Mouse (Mus musculus): ENCODE results near the gene Inpp4a. TPM values are rescaled to one million over a fixed set of nuclear protein-coding genes. Genes with fewer than 3 reads are reported as not detected.

Gene Inpp4a
- polyA plus RNA-seq, 1 experiment from 2014 or later = 10.1 TPM

DNA sequence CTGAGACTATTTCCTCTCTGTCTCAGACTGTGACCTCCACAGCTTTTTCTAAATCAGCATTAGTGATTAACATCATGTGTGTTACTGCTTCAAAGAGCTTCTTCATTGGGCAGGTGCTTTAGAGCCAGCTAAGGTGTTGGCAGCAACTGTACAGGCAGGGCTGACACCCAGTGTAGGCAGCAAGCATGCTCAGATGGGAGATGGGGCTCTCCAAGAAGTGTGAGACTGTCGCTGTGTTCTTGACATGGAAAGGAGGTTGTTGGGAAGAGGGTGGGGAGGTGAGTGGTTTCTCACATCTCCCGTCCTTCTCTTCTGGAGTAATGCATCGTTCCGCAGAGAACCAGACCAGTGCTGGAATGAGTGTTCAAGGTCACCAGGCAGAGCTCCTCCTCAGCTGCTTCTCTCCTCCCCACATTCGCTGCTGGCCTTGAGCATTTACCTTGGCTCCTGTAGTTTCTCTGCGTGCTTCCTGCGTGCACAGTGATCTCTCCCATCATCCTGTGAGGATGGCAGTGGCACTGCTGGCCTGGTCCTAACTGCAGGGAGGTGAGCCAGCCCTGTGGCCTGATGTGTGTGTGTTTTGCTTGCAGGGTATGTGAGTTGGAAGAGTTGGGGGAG is 69.2 kb downstream of the Inpp4a start:
- Histone ChIP-seq H3K9me3 (no peaks in the 10 kb centered on the region), H3K36me3 (replicated peaks) (peaks cover 26% of the 10 kb centered on the region), H3K27ac (no peak overlapping the region), H3K27me3 (ENCODE audit: poor library complexity, severe bottlenecking) (no peaks in the 10 kb centered on the region), H3K4me3 (no peak overlapping the region), H3K4me1 (no peaks in the 10 kb centered on the region)
- no peak for DNase-seq (ENCODE audit: extremely low spot score, low spot score)
- 89% methylated on average over 7 of the region's 7 CpGs for WGBS

DNA sequence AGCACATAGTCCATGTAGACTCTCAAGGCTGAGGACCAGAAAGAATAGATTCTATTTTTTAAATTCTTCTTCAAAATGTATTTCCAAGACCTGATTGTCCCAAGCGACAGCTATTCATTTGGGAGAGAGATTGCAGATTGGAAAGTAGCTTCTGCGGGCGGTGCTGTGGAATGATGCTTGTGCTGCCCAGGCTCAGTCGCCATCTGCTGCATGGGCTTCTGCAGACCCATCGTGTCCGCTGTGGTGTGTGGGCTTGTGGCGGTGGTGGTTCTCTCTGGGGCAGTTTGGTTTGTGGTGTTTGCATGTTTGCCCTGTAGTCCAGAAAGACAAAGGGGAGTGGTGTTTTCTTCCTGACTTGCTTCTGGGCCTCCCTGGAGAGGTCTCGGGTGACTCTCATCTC is 76.5 kb downstream of the Inpp4a start:
- no peak for DNase-seq (ENCODE audit: extremely low spot score, low spot score)
- WGBS = 89% methylated on average over 8 of the region's 8 CpGs
- no peaks in the 10 kb centered on the region for H3K9me3 ChIP-seq

DNA sequence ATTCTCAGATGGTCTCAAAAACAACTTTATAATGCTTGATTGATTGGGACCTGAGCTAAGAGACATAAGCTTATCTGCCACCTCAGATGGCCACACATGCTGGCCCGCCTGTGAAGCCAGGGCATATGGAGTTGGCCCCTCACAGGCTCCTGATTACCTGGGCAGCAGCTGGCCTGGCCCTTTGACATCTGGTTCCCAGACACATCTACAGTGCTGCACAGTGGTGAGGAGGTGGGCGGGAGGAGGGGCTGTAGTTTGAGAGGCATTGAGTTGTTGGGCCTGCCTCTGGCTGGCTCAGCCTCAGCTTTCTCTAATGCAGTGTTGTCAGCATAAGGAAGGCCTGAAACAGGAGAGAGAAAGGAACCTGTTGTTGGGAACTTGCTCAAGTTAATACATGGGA is 77.1 kb downstream of the Inpp4a start:
- H3K27me3 ChIP-seq (ENCODE audit: poor library complexity, severe bottlenecking) = no peaks in the 10 kb centered on the region
- H3K4me1 ChIP-seq = peaks cover 3% of the 10 kb centered on the region
- H3K4me3 ChIP-seq = no peak overlapping the region
- H3K36me3 ChIP-seq (replicated peaks) = peaks cover 10% of the 10 kb centered on the region
- WGBS = 79% methylated on average over 2 of the region's 2 CpGs
- H3K9me3 ChIP-seq = no peaks in the 10 kb centered on the region
- H3K27ac ChIP-seq = no peak overlapping the region
- no peak for DNase-seq (ENCODE audit: extremely low spot score, low spot score)

More for the DNA sequence above, 76.5 kb downstream of the Inpp4a start:
- H3K4me3 ChIP-seq = no peak overlapping the region
- H3K4me1 ChIP-seq = no peaks in the 10 kb centered on the region
- no peak overlapping the region for H3K27ac ChIP-seq
- no peaks in the 10 kb centered on the region for H3K27me3 ChIP-seq (ENCODE audit: poor library complexity, severe bottlenecking)
- peaks cover 10% of the 10 kb centered on the region for H3K36me3 ChIP-seq (replicated peaks)

DNA sequence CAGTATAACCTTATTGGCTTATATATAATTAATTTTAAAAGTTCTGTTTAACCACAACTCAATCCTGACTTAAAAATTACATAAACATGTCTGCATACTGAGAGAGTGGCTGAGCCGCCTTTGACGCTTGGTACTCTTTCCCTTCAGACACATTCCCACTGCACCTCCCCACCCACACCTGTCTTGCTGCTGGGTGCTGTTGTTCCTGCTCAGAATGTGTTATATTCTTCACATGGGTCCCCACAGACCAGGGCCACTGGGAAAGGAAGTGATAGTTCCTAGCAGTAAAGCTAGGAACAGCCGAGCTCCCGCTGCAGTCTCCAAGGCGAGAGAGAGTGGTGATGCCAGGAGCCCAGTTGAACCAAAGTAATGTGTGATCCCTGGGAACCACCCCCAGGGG is 78.4 kb downstream of the Inpp4a start:
- no peak for DNase-seq (ENCODE audit: extremely low spot score, low spot score)
- Histone ChIP-seq H3K36me3 (replicated peaks) (peaks cover 10% of the 10 kb centered on the region), H3K9me3 (no peaks in the 10 kb centered on the region), H3K27ac (no peak overlapping the region), H3K4me1 (peaks cover 9% of the 10 kb centered on the region), H3K27me3 (ENCODE audit: poor library complexity, severe bottlenecking) (no peaks in the 10 kb centered on the region), H3K4me3 (no peak overlapping the region)
- WGBS = 93% methylated on average over 5 of the region's 5 CpGs

DNA sequence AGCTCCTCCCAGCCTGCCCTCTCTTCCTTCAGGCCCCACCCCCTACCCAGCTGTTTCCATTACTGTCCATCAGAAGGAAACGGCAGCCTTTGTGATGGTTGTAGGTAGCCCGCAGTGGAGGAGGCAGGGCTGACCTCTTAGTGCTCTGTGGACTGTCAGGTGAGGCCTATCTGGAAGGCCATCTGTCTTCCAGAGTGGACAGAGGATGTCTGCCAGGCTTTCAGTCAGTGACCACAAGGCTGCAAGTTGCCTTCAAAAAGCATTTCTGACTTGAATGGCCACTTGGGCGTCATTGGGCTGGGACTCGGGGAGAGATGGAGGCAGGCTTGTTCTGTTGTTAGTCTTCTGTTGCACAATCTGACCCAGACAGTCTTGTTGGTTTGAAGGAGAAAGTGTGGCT is 79.9 kb downstream of the Inpp4a start:
- Histone ChIP-seq H3K36me3 (replicated peaks) (peaks cover 10% of the 10 kb centered on the region), H3K9me3 (no peaks in the 10 kb centered on the region), H3K4me1 (peaks cover 9% of the 10 kb centered on the region), H3K4me3 (no peak overlapping the region), H3K27me3 (ENCODE audit: poor library complexity, severe bottlenecking) (no peaks in the 10 kb centered on the region), H3K27ac (no peak overlapping the region)
- WGBS = 84% methylated on average over 4 of the region's 4 CpGs
- no peak for DNase-seq (ENCODE audit: extremely low spot score, low spot score)

DNA sequence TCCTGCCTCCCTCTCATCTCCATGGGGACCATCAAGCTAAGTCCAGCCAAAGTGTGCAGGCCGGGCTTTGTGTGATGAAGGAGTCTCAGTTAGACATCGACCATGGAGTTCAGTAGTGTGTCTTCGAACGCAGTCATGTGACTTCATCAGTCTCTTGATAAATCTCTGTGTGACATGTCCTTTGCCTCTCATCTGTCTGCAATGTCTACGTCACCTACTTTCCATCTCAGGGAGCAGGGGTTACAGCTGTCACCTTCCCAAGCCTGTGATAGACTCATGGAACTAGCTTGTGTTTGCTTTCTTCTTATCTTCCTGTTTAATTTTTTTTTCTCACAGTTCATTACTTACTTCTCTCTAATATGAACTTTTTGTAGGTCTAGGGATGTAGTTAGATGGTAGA is 81.2 kb downstream of the Inpp4a start:
- Histone ChIP-seq H3K27ac (no peak overlapping the region), H3K27me3 (ENCODE audit: poor library complexity, severe bottlenecking) (no peaks in the 10 kb centered on the region), H3K9me3 (no peaks in the 10 kb centered on the region), H3K36me3 (replicated peaks) (peaks cover 10% of the 10 kb centered on the region), H3K4me3 (no peak overlapping the region), H3K4me1 (peaks cover 9% of the 10 kb centered on the region)
- WGBS = 93% methylated on average over 5 of the region's 5 CpGs
- no peak for DNase-seq (ENCODE audit: extremely low spot score, low spot score)

DNA sequence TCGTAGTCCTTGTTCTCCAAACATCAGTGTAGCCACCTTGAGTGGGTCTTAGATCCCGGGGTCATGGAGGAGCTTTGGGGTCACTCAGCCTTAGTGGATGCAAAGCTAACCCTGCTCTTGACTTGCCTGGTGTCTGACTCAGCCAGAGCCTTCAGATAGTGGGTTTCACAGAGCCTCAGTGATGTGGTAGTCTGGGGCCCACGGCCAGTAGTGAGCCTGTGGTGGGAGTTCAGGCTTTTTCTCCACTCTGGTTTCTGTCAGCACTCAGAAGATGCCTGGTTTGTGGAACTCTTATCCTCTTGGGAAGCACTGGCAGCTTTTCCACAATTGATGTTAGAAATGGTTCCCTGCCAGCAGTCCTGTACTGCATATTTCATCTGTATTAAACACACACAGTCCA is 84.6 kb downstream of the Inpp4a start:
- 92% methylated on average over 3 of the region's 3 CpGs for WGBS
- H3K36me3 ChIP-seq (replicated peaks) = peaks cover 8% of the 10 kb centered on the region
- H3K4me1 ChIP-seq = peaks cover 14% of the 10 kb centered on the region
- H3K27ac ChIP-seq = no peak overlapping the region
- H3K27me3 ChIP-seq (ENCODE audit: poor library complexity, severe bottlenecking) = no peaks in the 10 kb centered on the region
- no peak overlapping the region for H3K4me3 ChIP-seq
- no peaks in the 10 kb centered on the region for H3K9me3 ChIP-seq
- DNase-seq (ENCODE audit: extremely low spot score, low spot score) = no peak

DNA sequence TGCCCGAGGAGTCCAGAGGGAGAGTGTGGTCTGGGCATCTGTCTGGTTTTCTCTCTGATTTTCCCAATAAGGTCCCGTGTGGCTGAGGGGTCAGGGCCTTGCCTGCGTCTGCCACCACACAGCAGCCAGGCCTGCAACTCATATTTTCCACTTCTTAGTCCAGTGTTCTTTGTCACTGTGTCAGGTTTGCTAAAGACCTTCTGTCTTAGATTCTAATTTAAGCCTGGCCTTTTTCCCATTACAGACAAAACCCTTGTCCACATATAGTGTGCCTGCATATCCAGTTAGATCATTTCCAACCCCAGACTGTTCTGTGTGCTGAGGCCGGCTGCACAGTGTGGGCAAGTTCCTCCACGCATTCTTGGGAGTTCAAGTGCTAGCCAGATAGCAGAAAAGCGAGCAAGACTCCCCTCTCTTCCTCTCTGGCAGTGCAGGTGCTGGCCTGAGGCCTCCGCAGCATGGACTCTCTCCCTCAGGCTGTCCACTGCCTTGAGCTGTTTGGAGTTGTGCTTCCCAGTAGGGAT is 86.8 kb downstream of the Inpp4a start:
- H3K4me3 ChIP-seq = no peak overlapping the region
- no peak overlapping the region for H3K27ac ChIP-seq
- WGBS = 84% methylated on average over 7 of the region's 7 CpGs
- H3K36me3 ChIP-seq (replicated peaks) = 0 out of 2 replicates have a peak, but pooled peaks cover 11% of the 10 kb centered on the region
- H3K27me3 ChIP-seq (ENCODE audit: poor library complexity, severe bottlenecking) = no peaks in the 10 kb centered on the region
- peaks cover 14% of the 10 kb centered on the region for H3K4me1 ChIP-seq
- no peak for DNase-seq (ENCODE audit: extremely low spot score, low spot score)
- no peaks in the 10 kb centered on the region for H3K9me3 ChIP-seq

DNA sequence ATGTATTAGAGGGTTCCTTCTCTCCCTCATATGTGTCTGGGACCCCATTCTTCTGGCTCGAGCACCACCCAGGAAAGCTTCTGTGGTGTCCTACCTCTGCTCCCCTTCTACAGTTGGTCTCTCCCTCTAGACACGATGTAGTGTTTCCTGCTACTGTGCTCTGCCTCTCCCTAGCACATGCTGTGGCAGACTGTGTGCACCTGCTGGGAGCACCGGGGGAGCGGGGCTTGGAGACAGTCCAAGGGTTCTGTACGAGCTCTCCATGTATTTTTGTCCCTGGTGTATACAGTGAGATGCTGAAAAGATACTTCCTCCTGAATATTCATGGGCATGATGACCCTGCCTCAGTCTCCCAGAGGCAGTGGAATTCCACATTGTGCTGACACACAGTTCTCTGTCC is 93.5 kb downstream of the Inpp4a start:
- Histone ChIP-seq H3K9me3 (no peaks in the 10 kb centered on the region), H3K4me1 (peaks cover 3% of the 10 kb centered on the region; the same call in 1 of the 2 replicates), H3K27ac (no peak overlapping the region), H3K36me3 (replicated peaks) (peaks cover 11% of the 10 kb centered on the region; the same call in 1 of the 2 replicates), H3K27me3 (ENCODE audit: poor library complexity, severe bottlenecking) (no peaks in the 10 kb centered on the region), H3K4me3 (no peak overlapping the region)
- 91% methylated on average over 5 of the region's 5 CpGs for WGBS
- DNase-seq (ENCODE audit: extremely low spot score, low spot score) = no peak

DNA sequence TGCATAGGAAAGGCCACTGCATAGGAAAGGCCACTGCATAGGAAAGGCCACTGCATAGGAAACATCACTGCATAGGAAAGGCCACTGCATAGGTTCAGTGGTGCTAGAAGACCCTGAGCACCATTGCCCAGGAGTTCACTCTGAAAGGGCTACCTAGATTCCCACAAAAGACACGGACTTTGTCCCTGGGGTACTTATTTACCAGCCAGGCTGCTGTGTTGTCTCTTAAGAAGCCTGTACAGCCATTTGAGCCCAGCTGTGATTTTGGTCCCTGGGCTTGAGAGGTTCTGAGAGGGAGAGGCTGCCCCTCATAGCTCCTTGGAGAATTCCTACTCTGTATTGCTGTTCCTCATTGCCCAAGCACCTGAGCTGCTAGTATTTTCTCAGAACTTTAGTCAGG is 96.8 kb downstream of the Inpp4a start:
- WGBS = 76% methylated on average over 1 of the region's 1 CpGs

DNA sequence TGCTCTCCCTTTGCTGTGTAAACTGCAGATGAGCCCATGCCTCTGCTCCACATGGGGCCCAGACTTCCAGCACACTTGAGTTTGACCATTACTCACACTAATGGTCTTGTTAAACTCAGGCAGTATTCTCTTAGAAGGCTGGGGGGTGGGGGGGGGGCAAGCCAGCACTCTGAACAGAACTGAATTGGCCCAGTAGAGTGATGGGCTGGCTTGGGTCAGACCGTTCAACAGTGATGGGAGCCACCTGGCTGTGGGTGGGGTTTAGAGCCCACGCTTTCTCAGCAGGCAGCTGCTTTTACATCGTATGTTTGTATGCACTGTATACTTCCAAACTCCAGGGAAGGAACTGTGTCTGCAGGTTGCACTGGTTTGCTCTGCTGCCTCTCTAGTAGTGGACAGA is 99.3 kb downstream of the Inpp4a start:
- Histone ChIP-seq H3K9me3 (no peaks in the 10 kb centered on the region), H3K4me3 (no peak overlapping the region), H3K36me3 (replicated peaks) (no peaks in the 10 kb centered on the region), H3K4me1 (peaks cover 3% of the 10 kb centered on the region; the same call in 1 of the 2 replicates), H3K27ac (0 out of 2 replicates have a peak overlapping the region, but pooled peaks have one; percentile 1), H3K27me3 (ENCODE audit: poor library complexity, severe bottlenecking) (no peaks in the 10 kb centered on the region)
- WGBS = 84% methylated on average over 3 of the region's 3 CpGs
- DNase-seq (ENCODE audit: extremely low spot score, low spot score) = no peak

More for the DNA sequence above, 96.8 kb downstream of the Inpp4a start:
- Histone ChIP-seq H3K36me3 (replicated peaks) (no peaks in the 10 kb centered on the region; the same call in 1 of the 2 replicates), H3K9me3 (no peaks in the 10 kb centered on the region), H3K4me3 (no peak overlapping the region), H3K4me1 (peaks cover 3% of the 10 kb centered on the region; the same call in 1 of the 2 replicates), H3K27me3 (ENCODE audit: poor library complexity, severe bottlenecking) (no peaks in the 10 kb centered on the region), H3K27ac (no peak overlapping the region)
- DNase-seq (ENCODE audit: extremely low spot score, low spot score) = no peak

DNA sequence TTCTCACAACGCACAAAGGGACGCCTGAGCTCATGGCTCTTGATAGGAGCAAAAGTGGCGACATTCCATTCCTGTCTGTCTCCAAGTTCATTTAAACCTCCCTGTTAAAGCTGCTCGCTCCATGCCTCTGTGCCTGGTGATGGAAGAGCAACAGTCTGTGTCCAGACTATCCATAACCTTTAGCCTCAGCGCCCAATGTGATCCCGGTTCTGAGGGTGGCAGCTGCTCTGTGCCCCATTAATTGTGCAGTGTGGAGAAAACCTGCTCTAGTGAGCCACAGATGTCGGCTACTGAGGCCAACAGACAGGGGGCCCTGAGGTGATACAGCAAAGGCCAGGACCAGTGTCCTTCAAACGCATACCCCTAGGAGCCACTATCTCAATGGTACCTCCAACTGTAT is 100.1 kb downstream of the Inpp4a start:
- Histone ChIP-seq H3K27me3 (ENCODE audit: poor library complexity, severe bottlenecking) (no peaks in the 10 kb centered on the region), H3K27ac (no peak overlapping the region), H3K4me3 (no peak overlapping the region), H3K4me1 (peaks cover 3% of the 10 kb centered on the region; the same call in 1 of the 2 replicates), H3K9me3 (no peaks in the 10 kb centered on the region), H3K36me3 (replicated peaks) (no peaks in the 10 kb centered on the region)
- DNase-seq (ENCODE audit: extremely low spot score, low spot score) = no peak
- WGBS = 86% methylated on average over 8 of the region's 8 CpGs

DNA sequence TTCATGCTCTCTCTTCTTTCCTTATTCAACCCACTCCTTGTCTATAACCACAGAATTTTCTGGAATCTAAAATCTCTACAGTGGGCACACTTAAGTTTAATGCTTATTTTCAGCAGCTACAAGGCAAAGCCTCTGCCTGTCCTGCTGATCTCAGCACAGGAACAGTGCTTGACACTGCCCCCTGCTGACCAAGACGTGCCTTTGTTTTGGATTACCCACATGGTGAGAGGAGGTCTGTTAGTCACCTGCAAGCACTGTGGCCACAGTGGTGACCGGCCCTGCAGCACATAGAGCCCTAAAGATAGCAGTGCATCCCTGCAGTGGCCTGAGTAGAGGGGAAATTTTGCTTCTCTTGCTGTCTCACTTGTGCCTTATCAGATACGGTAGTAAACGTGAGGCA is 102.0 kb downstream of the Inpp4a start:
- 59% methylated on average over 4 of the region's 4 CpGs for WGBS
- H3K4me3 ChIP-seq = no peak overlapping the region
- no peaks in the 10 kb centered on the region for H3K27me3 ChIP-seq (ENCODE audit: poor library complexity, severe bottlenecking)
- peak; percentile 45 for DNase-seq (ENCODE audit: extremely low spot score, low spot score)
- no peaks in the 10 kb centered on the region for H3K36me3 ChIP-seq (replicated peaks)
- H3K9me3 ChIP-seq = no peaks in the 10 kb centered on the region
- no peak overlapping the region for H3K27ac ChIP-seq
- peaks cover 3% of the 10 kb centered on the region; the same call in 1 of the 2 replicates for H3K4me1 ChIP-seq

Measured in forebrain, embryonic 10.5 days (tissue).